Mouse (Mus musculus) small intestine, adult 2 months (tissue): ENCODE results near the gene Hpse2.

Experiments used
- CTCF ChIP-seq: fragments of 200-500 bp; IDR thresholded peaks from 2 replicates; pipeline ENCODE4 v1.5.1; 2012; ENCODE audit warnings: low read depth, mild to moderate bottlenecking, control low read depth, inconsistent platforms, low read length, moderate library complexity, mixed read lengths; ENCODE audit not compliant: insufficient replicate concordance, insufficient read length; ENCODE audit errors: extremely low read depth
- POLR2A ChIP-seq: fragments of 200-500 bp; IDR thresholded peaks from 2 replicates; pipeline ENCODE4 v1.6.1; 2012; ENCODE audit warnings: low read depth, mild to moderate bottlenecking, control low read depth, inconsistent platforms, low read length, moderate library complexity

DNA sequence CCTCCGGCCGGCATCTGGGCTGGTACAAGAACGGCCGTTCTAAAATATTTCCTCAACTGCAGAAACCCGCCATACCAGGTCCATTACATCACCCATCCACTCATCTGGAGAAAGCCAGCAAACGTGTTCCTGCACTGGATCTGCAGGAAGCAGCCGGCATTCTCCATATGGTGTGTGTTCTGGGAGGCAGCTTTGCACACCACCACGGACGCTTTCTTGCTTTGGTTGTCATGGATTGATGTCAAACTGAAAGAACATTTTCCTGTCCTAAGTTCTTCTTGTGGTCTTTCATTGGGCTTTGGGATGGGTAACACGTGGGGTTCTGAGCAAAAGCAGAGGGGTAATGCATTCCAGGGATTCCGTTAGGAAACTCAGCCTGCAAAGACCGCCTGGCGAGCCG lies 646.3 kb downstream of the Hpse2 start:
- TF ChIP-seq CTCF (no peak), POLR2A (no peak)
